Mouse (Mus musculus) cerebellum, adult 2 months (tissue): ENCODE measurements around the gene Abcb5. TPM values are rescaled to one million over a fixed set of nuclear protein-coding genes. Genes with fewer than 3 reads are reported as not detected.
"Not testable (repeated sequence)": the region's sequence is repeated elsewhere in the genome, so short reads cannot be mapped to it uniquely, and the experiment has no call there.

ENCODE experiments used
- DNase-seq, 2 experiments: peaks; one replicate each; pipeline ENCODE4 v3.0.0; 2021
- H3K27ac ChIP-seq: fragments of 200-500 bp; 2 replicates; pipeline ENCODE4 v1.5.1; 2012; ENCODE audit warnings: low read length, control low read depth, inconsistent platforms; ENCODE audit not compliant: insufficient read depth
- H3K27me3 ChIP-seq: fragments of 200-500 bp; 2 replicates; pipeline ENCODE4 v1.6.1; 2012; ENCODE audit warnings: inconsistent platforms, mild to moderate bottlenecking, low read length, moderate library complexity; ENCODE audit not compliant: control insufficient read depth, insufficient read depth
- H3K4me1 ChIP-seq: fragments of 200-500 bp; 2 replicates; pipeline ENCODE4 v1.6.1; 2011; ENCODE audit warnings: low read length; ENCODE audit not compliant: control insufficient read depth, insufficient read depth
- H3K4me3 ChIP-seq: fragments of 200-500 bp; replicated peaks from 2 replicates; pipeline ENCODE3; 2011; ENCODE audit warnings: mild to moderate bottlenecking, low read depth, low read length, control low read depth; ENCODE audit not compliant: insufficient read depth
- CTCF ChIP-seq: fragments of 200-500 bp; IDR thresholded peaks from 2 replicates; pipeline ENCODE4 v1.5.1; 2011; ENCODE audit warnings: low read depth, mild to moderate bottlenecking, control low read depth, low read length, moderate library complexity, borderline replicate concordance; ENCODE audit not compliant: insufficient read depth
- POLR2A ChIP-seq: fragments of 200-500 bp; IDR thresholded peaks from 2 replicates; pipeline ENCODE4 v1.6.1; 2011; ENCODE audit warnings: low read length, control low read depth, borderline replicate concordance; ENCODE audit not compliant: insufficient read depth
- WGBS: fragments of 180-500 bp; shearing (Covaris S2); methylation state at CpG from one replicate; pipeline ENCODE4 v1.1.7; 2018; 5-methylcytosine and 5-hydroxymethylcytosine counted together
- polyA plus RNA-seq: library from polyadenylated mRNA; depleted of rRNA; stranded (reverse); fragments of >200 nt; gene quantifications from 2 replicates; pipeline ENCODE4 v1.2.3, GENCODE M21; 2012; rRNA removed

Gene Abcb5
- polyA plus RNA-seq: not detected in 2 replicates

DNA sequence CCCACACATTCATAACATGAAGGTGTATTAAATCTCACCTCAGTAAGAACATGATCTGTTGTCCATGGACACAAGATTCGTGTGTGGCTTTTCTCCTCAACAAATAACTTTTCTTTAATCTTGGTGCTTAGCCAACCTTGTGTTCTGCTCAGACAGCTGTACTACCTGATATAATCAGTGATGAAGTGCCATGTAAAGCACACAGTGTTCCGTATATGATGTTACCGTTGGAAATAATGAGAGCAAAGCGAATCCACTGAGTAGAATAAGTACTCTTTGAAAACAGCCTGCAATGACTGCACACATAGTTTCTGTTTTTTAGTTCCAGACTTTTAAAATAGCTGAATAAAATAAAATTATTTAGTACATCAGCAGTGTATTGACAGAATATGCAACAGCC lies at the start of gene Abcb5:
Abcb5 (minus strand) TSS at position 101 of the 400 bp plus-strand sequence.
- no peaks in the 10 kb centered on the region for H3K27me3 ChIP-seq
- no peak within 1 kb of the TSS for H3K27ac ChIP-seq
- no peak within 1 kb of the TSS for H3K4me3 ChIP-seq
- 77% methylated on average over 4 of the region's 4 CpGs for WGBS
- TF ChIP-seq POLR2A (no peak), CTCF (no peak)
- no peaks in the 10 kb centered on the region for H3K4me1 ChIP-seq
- DNase-seq: no peak

- Histone ChIP-seq H3K4me3 (no peak overlapping the region), H3K4me1 (no peaks in the 10 kb centered on the region), H3K27me3 (no peaks in the 10 kb centered on the region), H3K27ac (no peak overlapping the region)
- WGBS: 58% methylated on average over 2 of the region's 2 CpGs
- no peak for DNase-seq
- TF ChIP-seq CTCF: no peak
- TF ChIP-seq POLR2A: no peak
These were observed 33.0 kb upstream of the Abcb5 start for GRCm38 (mm10) chr12:118999230-118999629.

DNA sequence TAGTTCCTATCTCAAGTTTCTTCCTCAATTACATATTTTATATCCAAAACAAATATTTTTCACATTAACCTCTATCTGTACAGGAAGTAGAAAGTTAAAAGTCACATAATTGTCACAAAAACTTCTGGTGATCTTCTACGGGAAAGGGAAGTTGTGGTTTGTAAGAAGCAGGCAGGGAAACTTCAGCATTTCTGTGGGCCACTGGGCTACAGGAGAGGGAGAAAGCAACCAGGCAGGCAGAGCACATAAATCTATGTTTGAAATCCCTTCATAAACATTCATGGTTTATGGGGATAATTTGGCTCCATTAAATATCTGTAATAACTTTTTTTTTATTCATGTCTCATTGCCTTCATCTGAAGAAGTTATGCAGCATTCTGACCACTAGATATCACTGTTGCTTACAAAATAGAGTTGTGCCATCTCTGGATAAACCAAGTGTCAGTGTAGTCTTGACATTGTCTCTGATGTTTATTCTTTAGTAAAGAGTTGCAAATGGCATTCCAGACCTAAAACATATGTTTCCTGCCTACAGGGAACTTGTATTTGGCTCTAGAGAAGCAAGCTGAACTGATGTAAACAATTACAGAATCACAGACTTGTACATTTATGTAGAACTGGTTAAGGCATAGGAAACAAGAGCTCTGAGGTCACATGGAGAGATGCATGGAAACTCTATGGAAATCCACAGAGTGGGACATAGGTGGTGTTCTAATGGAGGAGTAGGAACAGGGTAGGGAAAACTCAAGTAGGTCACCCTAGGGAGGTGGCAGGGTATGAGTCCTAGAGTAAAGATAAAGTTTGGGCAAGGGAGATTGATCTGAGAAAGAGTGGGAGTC lies 28.3 kb upstream of the Abcb5 start:
- Histone ChIP-seq H3K4me1 (no peaks in the 10 kb centered on the region), H3K27ac (no peak overlapping the region), H3K4me3 (no peak overlapping the region), H3K27me3 (no peaks in the 10 kb centered on the region)
- no peak for DNase-seq
- 92% methylated on average over 1 of the region's 1 CpGs for WGBS
- TF ChIP-seq POLR2A (no peak), CTCF (no peak)

GRCm38 (mm10) chr12:118984852-118985251 lies 18.6 kb upstream of the Abcb5 start:
- WGBS: 84% methylated on average over 1 of the region's 1 CpGs
- no peak overlapping the region for H3K4me3 ChIP-seq
- DNase-seq: no peak
- TF ChIP-seq POLR2A (no peak), CTCF (no peak)
- H3K27me3 ChIP-seq: no peaks in the 10 kb centered on the region
- no peak overlapping the region for H3K27ac ChIP-seq
- no peaks in the 10 kb centered on the region for H3K4me1 ChIP-seq

- Histone ChIP-seq H3K4me3 (no peak overlapping the region), H3K4me1 (no peaks in the 10 kb centered on the region), H3K27me3 (no peaks in the 10 kb centered on the region; the same call in 1 of the 2 replicates), H3K27ac (no peak overlapping the region)
- DNase-seq: peak; percentile 26 to 29
- WGBS: 24% methylated on average over 13 of the region's 13 CpGs
- TF ChIP-seq CTCF (no peak), POLR2A (no peak)
These were observed 35.6 kb downstream of the Abcb5 start for GRCm38 (mm10) chr12:118930386-118931318.

DNA sequence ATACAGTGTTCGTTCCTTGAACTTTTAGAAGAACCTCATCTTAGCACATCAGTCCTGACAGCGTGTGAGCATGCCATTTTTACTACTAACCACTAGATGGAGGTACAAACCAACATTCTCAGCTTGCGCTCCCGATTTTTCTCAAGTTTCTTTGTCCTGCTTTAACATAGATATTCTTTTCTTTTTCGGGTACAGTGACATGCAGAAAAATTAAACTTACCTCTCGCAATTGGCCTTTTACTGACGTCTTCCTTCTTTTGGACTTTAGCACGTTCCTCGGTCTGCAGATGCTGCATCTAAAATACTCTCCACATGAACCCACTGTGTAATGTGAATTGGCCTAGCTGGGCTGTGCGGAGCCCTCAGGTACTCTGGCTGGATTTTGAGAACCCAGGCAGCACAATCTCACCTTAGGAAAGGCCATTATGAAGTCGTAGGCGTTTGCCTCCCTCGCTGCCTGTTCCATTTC lies 39.4 kb downstream of the Abcb5 start:
- DNase-seq: peak in 1 of 2 experiments; percentile 2
- no peak overlapping the region for H3K4me3 ChIP-seq
- H3K27me3 ChIP-seq: no peaks in the 10 kb centered on the region; the same call in 1 of the 2 replicates
- H3K27ac ChIP-seq: no peak overlapping the region
- no peaks in the 10 kb centered on the region for H3K4me1 ChIP-seq
- TF ChIP-seq POLR2A: no peak
- peak; percentile 18; the same call in 1 of the 2 replicates for TF ChIP-seq CTCF
- WGBS: 13% methylated on average over 13 of the region's 13 CpGs

DNA sequence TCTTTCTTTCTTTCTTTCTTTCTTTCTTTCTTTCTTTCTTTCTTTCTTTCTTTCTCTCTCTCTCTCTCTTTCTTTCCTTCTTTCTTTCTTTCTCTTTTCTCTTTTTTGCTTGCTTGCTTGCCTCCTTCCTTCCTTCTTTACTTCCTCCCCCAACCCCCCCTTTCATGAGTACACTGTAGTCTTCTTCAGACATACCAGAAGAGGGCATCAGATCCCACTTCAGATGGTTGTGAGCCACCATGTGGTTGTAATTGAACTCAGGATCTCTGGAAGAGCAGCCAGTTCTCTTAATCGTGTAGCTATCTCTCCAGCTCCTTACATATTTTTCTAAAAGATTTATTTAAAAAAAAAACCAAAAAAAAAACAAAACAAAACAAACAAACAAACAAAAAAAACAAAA lies 42.3 kb downstream of the Abcb5 start:
- not testable (repeated sequence) for H3K27me3 ChIP-seq, H3K4me1 ChIP-seq

More for the DNA sequence above, 42.3 kb downstream of the Abcb5 start:
- H3K27ac ChIP-seq, H3K4me3 ChIP-seq, DNase-seq: not testable (repeated sequence)
- WGBS: 51% methylated on average over 1 of the region's 1 CpGs
